Mouse (Mus musculus): ENCODE data around the gene Syt16. TPM values are rescaled to one million over a fixed set of nuclear protein-coding genes. Genes with fewer than 3 reads are reported as not detected.
A peak's percentile ranks its signal among the peaks of the same experiment; 100 is the strongest.

The Syt16 gene
- total RNA-seq (2014; fragmentation: Nextera tagmentation) (not detected in 2 replicates), total RNA-seq (2017) (not detected in 2 replicates)

- no peak for ATAC-seq (replicated peaks; ENCODE audit: low FRiP score, low TSS enrichment, poor library complexity, severe bottlenecking)
Observed at GRCm38 (mm10) chr12:73997297-73998127, at the start of gene Syt16. Gene Syt16 (plus strand): TSS chr12:73997661.

- no peak for ATAC-seq (replicated peaks; ENCODE audit: low FRiP score, low TSS enrichment, poor library complexity, severe bottlenecking)
Observed at GRCm38 (mm10) chr12:73948415-73948814, 49.0 kb upstream of the Syt16 start.

GRCm38 (mm10) chr12:73949318-73950058, 48.0 kb upstream of the Syt16 start:
- ATAC-seq (replicated peaks; ENCODE audit: low FRiP score, low TSS enrichment, poor library complexity, severe bottlenecking): peak; percentile 66

GRCm38 (mm10) chr12:73952879-73953278, 44.6 kb upstream of the Syt16 start:
- ATAC-seq (replicated peaks; ENCODE audit: low FRiP score, low TSS enrichment, poor library complexity, severe bottlenecking): peak; percentile 51; the same call in 1 of the 2 replicates

GRCm38 (mm10) chr12:73953420-73954186, 43.9 kb upstream of the Syt16 start:
- peak; percentile 83 for ATAC-seq (replicated peaks; ENCODE audit: low FRiP score, low TSS enrichment, poor library complexity, severe bottlenecking)

DNA sequence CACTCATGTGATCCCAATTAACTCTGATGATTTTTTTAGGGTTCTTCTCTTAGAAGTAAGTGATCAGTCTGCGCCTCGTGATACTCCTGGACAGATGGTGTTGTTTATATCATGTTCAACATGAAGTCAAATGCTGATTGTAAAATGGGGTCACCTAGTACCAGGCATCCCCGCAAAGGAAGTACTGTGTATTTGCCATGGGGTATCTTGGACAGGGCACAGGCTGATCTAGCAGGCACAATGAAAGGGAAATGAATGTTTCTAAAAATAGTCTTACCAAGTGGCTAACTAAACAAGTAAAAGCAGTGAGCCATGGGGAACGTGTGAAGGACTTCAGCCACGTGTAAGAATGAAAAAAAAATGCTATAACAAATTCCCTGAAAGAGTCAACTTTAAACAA, 42.7 kb upstream of the Syt16 start:
- no peak for ATAC-seq (replicated peaks; ENCODE audit: low FRiP score, low TSS enrichment, poor library complexity, severe bottlenecking)

- ATAC-seq (replicated peaks; ENCODE audit: low FRiP score, low TSS enrichment, poor library complexity, severe bottlenecking): no peak
Observed at GRCm38 (mm10) chr12:73957676-73958075, 39.8 kb upstream of the Syt16 start.

DNA sequence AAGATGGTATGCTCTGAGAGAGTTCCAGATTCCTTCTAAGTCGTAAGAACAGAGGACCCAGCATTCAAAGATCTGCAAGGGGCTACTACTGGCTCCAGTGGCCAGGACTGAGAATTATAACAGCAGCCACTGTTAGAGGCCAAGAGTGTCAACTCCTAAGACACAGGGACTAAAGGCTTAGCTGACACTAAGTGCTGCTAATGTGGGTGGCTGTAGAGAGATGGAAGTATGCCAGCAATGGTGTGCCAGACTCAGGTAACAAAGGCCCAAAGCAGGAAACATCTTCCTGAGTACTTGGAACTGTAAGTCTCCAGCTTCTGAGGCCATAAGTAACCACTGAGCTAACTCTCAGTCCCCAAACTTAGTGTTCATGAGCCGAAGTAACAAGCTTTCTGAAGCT, 38.6 kb upstream of the Syt16 start:
- ATAC-seq (replicated peaks; ENCODE audit: low FRiP score, low TSS enrichment, poor library complexity, severe bottlenecking): no peak

GRCm38 (mm10) chr12:73964291-73965281, 32.9 kb upstream of the Syt16 start, which contains the start of gene Snapc1:
Gene Snapc1 (plus strand): TSS chr12:73964481.
- peak; percentile 99 for ATAC-seq (replicated peaks; ENCODE audit: low FRiP score, low TSS enrichment, poor library complexity, severe bottlenecking)

GRCm38 (mm10) chr12:73969142-73969541, 28.3 kb upstream of the Syt16 start:
- no peak for ATAC-seq (replicated peaks; ENCODE audit: low FRiP score, low TSS enrichment, poor library complexity, severe bottlenecking)

GRCm38 (mm10) chr12:73974584-73974983, 22.9 kb upstream of the Syt16 start:
- ATAC-seq (replicated peaks; ENCODE audit: low FRiP score, low TSS enrichment, poor library complexity, severe bottlenecking): no peak

- ATAC-seq (replicated peaks; ENCODE audit: low FRiP score, low TSS enrichment, poor library complexity, severe bottlenecking): no peak
Observed at GRCm38 (mm10) chr12:73978144-73978543, 19.3 kb upstream of the Syt16 start.

DNA sequence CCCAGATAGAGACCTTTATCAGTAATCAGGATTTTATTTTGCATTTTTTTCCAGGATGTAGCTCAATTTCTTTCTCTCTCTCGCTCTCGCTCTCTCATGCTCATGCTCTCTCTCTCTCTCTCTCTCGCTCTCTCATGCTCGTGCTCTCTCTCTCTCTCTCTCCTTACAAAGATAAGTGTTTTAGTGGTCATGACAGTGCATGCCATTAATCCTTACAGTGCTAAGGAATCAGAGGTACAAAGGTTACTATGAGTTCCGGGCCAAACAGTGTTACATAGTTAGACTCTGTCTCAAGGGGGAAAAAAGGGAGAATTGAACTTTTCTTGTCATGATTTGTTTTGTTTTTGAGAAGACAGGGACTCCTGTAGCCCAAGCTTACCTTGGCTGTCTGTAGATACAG, 17.8 kb upstream of the Syt16 start:
- no peak for ATAC-seq (replicated peaks; ENCODE audit: low FRiP score, low TSS enrichment, poor library complexity, severe bottlenecking)

- no peak for ATAC-seq (replicated peaks; ENCODE audit: low FRiP score, low TSS enrichment, poor library complexity, severe bottlenecking)
Observed at GRCm38 (mm10) chr12:73982533-73982932, 14.9 kb upstream of the Syt16 start.

DNA sequence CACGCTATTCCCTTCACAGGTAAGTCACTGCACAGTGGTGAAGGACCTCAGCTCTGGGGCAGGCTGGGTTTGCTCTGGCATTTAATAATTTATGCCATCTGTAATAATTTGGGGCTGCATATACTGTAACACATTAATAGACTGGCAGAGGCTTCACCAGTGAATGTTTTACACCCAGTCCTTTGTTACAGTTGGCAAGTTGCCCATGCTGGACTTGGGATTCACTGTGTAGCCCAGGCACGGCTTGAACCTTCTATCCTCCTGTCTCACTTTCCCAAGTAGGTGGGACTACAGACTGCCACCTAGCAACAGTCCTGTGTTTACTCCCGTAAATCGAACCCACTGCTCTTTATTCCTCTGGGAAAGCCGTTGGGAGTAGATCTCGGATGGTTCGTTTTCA, 11.2 kb upstream of the Syt16 start:
- ATAC-seq (replicated peaks; ENCODE audit: low FRiP score, low TSS enrichment, poor library complexity, severe bottlenecking): no peak

DNA sequence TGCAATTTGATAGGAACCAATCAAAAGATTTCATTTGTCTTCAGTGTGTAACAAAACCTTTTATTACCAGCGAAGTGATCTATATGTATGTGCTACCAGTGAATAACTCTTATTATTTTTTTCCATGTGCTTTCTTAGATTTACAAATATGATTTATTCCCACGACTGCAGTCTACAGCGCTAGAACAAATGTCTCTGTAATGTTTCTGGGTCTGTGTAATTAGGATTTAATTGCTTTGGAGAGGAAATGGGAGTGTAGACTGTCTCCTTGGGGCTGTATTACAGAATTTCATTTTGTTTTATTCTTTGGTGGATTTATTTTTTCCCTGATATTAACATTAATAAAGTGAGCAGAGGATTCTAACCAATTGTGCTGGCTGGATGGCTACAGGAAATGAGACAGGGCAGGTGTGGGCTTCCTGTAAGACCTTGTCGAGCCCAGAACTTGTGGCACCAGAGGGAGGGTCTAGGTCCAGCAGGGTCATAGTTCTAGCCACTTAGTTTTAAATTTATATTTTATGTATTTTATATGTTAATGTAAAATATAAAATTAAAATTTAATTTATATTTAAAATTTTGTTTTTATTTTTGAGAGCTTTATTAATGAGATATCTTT, 9.0 kb upstream of the Syt16 start:
- no peak for ATAC-seq (replicated peaks; ENCODE audit: low FRiP score, low TSS enrichment, poor library complexity, severe bottlenecking)

DNA sequence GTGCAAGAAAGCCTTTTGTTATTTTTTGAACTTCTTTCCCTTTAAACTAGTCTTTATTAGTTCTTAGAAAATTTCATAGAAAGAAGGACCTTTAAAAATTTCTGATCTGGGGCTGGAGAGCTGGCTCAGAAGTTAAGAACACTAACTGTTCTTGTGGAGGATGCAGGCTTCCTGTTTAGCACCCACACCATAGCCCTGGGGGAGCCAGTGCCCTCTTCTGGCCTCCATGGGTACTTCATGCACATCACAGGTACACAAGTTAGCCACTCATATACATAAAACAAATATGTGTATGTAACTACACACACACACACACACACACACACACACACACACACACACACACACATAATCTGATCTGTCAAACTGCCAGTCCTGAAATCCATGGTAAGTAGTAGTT, 7.9 kb upstream of the Syt16 start:
- ATAC-seq (replicated peaks; ENCODE audit: low FRiP score, low TSS enrichment, poor library complexity, severe bottlenecking): peak; percentile 90

DNA sequence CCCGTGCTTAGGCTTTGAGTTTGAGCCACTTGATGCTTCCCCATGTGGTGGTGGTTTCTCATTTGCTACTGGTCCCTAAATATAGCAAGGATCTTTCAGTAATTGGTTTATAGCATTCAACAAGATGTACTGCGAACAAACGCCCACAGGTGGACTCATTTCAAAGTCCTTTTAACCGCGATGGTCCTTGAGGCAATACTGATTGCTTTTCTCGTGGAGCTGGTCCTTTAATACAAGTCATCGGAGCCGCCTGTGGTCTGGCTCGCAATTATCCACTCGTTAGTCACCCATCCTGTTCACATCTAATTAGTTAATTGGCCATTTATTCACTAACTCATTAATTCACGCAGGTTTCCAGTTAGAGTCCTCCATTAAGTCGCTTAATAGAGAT, 560 bp upstream of the Syt16 start:
- ATAC-seq (replicated peaks; ENCODE audit: low FRiP score, low TSS enrichment, poor library complexity, severe bottlenecking): no peak
